In the genomic region with DNA sequence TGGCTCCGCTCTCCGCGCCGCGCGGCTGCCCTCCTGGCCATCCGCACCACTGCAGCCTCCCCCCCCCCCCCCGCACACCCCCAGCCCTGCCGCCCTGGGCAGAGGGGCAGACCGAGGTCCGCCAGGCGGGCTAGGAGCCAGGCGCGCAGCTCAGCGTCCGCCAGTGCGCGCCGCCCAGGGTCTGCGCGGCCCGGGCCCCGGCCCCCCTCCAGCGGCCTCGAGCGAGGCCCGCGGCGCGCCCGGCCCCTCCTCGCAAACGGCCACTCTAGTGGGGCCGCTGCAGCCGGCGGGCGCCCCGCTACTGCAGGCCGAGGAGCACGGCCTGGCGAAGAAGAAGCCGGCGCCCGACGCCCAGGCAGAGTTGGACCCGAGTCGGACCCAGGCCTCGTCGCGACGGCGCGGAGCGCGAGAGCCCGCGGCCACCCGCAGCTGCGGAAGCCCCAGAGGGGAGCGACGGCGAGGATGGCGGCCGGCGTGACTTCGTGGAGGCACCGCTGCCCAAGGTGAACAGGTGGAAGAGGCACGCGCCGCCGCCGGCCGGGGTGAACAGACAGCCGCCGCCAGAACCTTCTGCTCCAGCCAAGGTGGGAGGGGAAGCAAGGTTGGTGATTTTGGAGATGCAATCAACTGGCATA, we compare ENCODE assay signal across 9 mouse cellular contexts. TPM values are rescaled to one million over a fixed set of nuclear protein-coding genes. Genes with fewer than 3 reads are reported as not detected.
DNase-seq lines count a peak whose midpoint lies in the region; ATAC-seq and TF ChIP-seq lines count a peak whose summit lies in the region.
"Had no signal": no experiment of that assay in that cellular context is flagged by ENCODE, and none has a peak within 500 bp of the region (broad histone marks: within the 10 kb centered on the region; RNA-seq: fewer than 3 reads in every experiment).

No protein-coding gene starts in this region.

- no peak overlapping the region for H3K9ac ChIP-seq in stomach, postnatal 0 days (ENCODE audit: low read length)

- DNase-seq in testis, postnatal 14 days (ENCODE audit: low spot score), result no peak
- DNase-seq in forebrain, embryonic 10.5 days (ENCODE audit: extremely low spot score, low spot score), result no peak
- DNase-seq in kidney, postnatal 36 days, result peak; percentile 11 to 49
- DNase-seq in stomach, postnatal 0 days (ENCODE audit: low spot score), result peak; percentile 22
- DNase-seq in left cerebral cortex, adult 9 months (ENCODE audit: low spot score in 2 of 2), result no peak
- DNase-seq in lung, adult 2 months, result no peak

- TF ChIP-seq EP300 in stomach, postnatal 0 days (optimal IDR thresholded peaks at IDR 0.05), result no peak

- no peak for TF ChIP-seq CTCF in testis, adult 2 months (IDR thresholded peaks at IDR 0.05; ENCODE audit: control insufficient read depth, insufficient read depth, insufficient replicate concordance, low read depth, low read length)
- no peak for TF ChIP-seq CTCF in stomach, postnatal 0 days (IDR thresholded peaks at IDR 0.05; ENCODE audit: low read depth)
- no peak for TF ChIP-seq CTCF in lung, adult 2 months (IDR thresholded peaks at IDR 0.05; ENCODE audit: insufficient read depth, low read length)

- ATAC-seq in stomach, postnatal 0 days (ENCODE audit: low FRiP score, low TSS enrichment), result peak; percentile 56; the same call in 1 of the 2 replicates
- no peak for ATAC-seq in erythroid progenitor cell, adult 5-6 weeks (replicated peaks; ENCODE audit: low FRiP score, poor library complexity, severe bottlenecking)

- H3K27me3 ChIP-seq in testis, adult 2 months (ENCODE audit: control insufficient read depth, insufficient read depth, low read length), result no peaks in the 10 kb centered on the region
- peaks cover 27% of the 10 kb centered on the region for H3K27me3 ChIP-seq in forebrain, embryonic 10.5 days (ENCODE audit: poor library complexity, severe bottlenecking)
- H3K27me3 ChIP-seq in stomach, postnatal 0 days (ENCODE audit: control insufficient read depth, insufficient read depth, low read length), result no peaks in the 10 kb centered on the region

- WGBS in forebrain, embryonic 10.5 days, result 8% methylated on average over 69 of the region's 75 CpGs
- 5% methylated on average over 52 of the region's 75 CpGs for WGBS in stomach, postnatal 0 days
- 9% methylated on average over 71 of the region's 75 CpGs for WGBS in lung, adult 2 months

- H3K36me3 ChIP-seq in testis, adult 2 months (ENCODE audit: control insufficient read depth, insufficient read depth, low read length), result no peaks in the 10 kb centered on the region
- no peaks in the 10 kb centered on the region for H3K36me3 ChIP-seq in forebrain, embryonic 10.5 days (replicated peaks)
- no peaks in the 10 kb centered on the region for H3K36me3 ChIP-seq in stomach, postnatal 0 days (ENCODE audit: control insufficient read depth, insufficient read depth, low read length)

- H3K4me2 ChIP-seq in stomach, postnatal 0 days (replicated peaks; ENCODE audit: low read depth), result peak overlapping the region; percentile 52

- TF ChIP-seq POLR2A in testis, adult 2 months (IDR thresholded peaks at IDR 0.05; ENCODE audit: control insufficient read depth, low read depth, low read length), result no peak
- TF ChIP-seq POLR2A in lung, adult 2 months (IDR thresholded peaks at IDR 0.05; ENCODE audit: borderline replicate concordance, extremely low read depth, low read depth, low read length), result no peak

- peaks cover 7% of the 10 kb centered on the region for H3K4me1 ChIP-seq in testis, adult 2 months (ENCODE audit: control insufficient read depth, insufficient read depth, low read length)
- H3K4me1 ChIP-seq in forebrain, embryonic 10.5 days, result peaks cover 6% of the 10 kb centered on the region; the same call in 1 of the 2 replicates
- H3K4me1 ChIP-seq in stomach, postnatal 0 days (replicated peaks; ENCODE audit: control insufficient read depth, insufficient read depth), result no peaks in the 10 kb centered on the region
- H3K4me1 ChIP-seq in lung, adult 2 months (ENCODE audit: control insufficient read depth, insufficient read depth, low read length), result no peaks in the 10 kb centered on the region

- H3K9me3 ChIP-seq in forebrain, embryonic 10.5 days, result peaks cover 63% of the 10 kb centered on the region
- H3K9me3 ChIP-seq in stomach, postnatal 0 days (ENCODE audit: control insufficient read depth, low read length), result no peaks in the 10 kb centered on the region

- peak overlapping the region; percentile 83 for H3K4me3 ChIP-seq in testis, adult 2 months (ENCODE audit: control insufficient read depth, low read depth, low read length)
- H3K4me3 ChIP-seq in forebrain, embryonic 10.5 days, result peak overlapping the region; percentile 49
- peak overlapping the region; percentile 27 for H3K4me3 ChIP-seq in stomach, postnatal 0 days (ENCODE audit: low read depth, low read length)
- no peak overlapping the region for H3K4me3 ChIP-seq in lung, adult 2 months (replicated peaks; ENCODE audit: extremely low read depth, low read depth, low read length)

- no peak overlapping the region for H3K27ac ChIP-seq in testis, adult 2 months (ENCODE audit: control insufficient read depth, insufficient read depth, low read depth, low read length)
- H3K27ac ChIP-seq in forebrain, embryonic 10.5 days, result no peak overlapping the region
- no peak overlapping the region for H3K27ac ChIP-seq in stomach, postnatal 0 days (replicated peaks)

RNA-seq across cellular contexts. Expression of a gene that starts 40.4 kb away (rescaled TPM):
- polyA plus RNA-seq in testis, adult 2 months (2012; rRNA removed), result not detected in 2 replicates
- not detected in 2 replicates for polyA plus RNA-seq in forebrain, embryonic 10.5 days (2016; fragmentation: Nextera tagmentation; extraction: Ambion mirVana)
- polyA plus RNA-seq in stomach, postnatal 0 days (2015; fragmentation: Nextera tagmentation; extraction: Ambion mirVana), result not detected in 2 replicates
- total RNA-seq in erythroid progenitor cell, adult 5-6 weeks (2015; ENCODE audit: low replicate concordance), result not detected in 2 replicates
- not detected in 2 replicates for total RNA-seq in erythroid progenitor cell, adult 5-6 weeks (2017; ENCODE audit: low replicate concordance)
- polyA plus RNA-seq in lung, adult 2 months (2012; rRNA removed), result not detected in 2 replicates
- polyA plus RNA-seq: liver, embryonic 16.5 days had no signal

Comparison
In these comparisons a context has a peak if more than half of its experiments do, and no peak if none do; other contexts are left out.
1. DNase-seq: peak in kidney, postnatal 36 days (2 of 2) and stomach, postnatal 0 days (single experiment); none in testis, postnatal 14 days (single experiment), forebrain, embryonic 10.5 days (single experiment), left cerebral cortex, adult 9 months (0 of 2) and lung, adult 2 months (single experiment).